Mouse (Mus musculus) bone marrow, adult 2 months (tissue): ENCODE data around the gene Srm. TPM values are rescaled to one million over a fixed set of nuclear protein-coding genes. Genes with fewer than 3 reads are reported as not detected.

ENCODE experiments used
- H3K27ac ChIP-seq: fragments of 200-500 bp; 2 replicates; pipeline ENCODE4 v1.5.1; 2012; ENCODE audit warnings: low read depth, mild to moderate bottlenecking, control low read depth, inconsistent platforms, low read length; ENCODE audit not compliant: control insufficient read depth, poor library complexity, insufficient read depth
- H3K4me1 ChIP-seq: fragments of 200-500 bp; 2 replicates; pipeline ENCODE4 v1.6.1; 2011; ENCODE audit warnings: low read length; ENCODE audit not compliant: control insufficient read depth, insufficient read depth
- H3K4me3 ChIP-seq: fragments of 200-500 bp; replicated peaks from 2 replicates; pipeline ENCODE3; 2011; ENCODE audit warnings: mild to moderate bottlenecking, low read depth, low read length, control low read depth; ENCODE audit not compliant: control insufficient read depth
- CTCF ChIP-seq: fragments of 200-500 bp; IDR thresholded peaks from 2 replicates; pipeline ENCODE4 v1.5.1; 2011; ENCODE audit warnings: low read length, control low read depth; ENCODE audit not compliant: control insufficient read depth, insufficient read depth
- POLR2A ChIP-seq: fragments of 200-500 bp; IDR thresholded peaks from 2 replicates; pipeline ENCODE4 v1.6.1; 2011; ENCODE audit warnings: low read depth, mild to moderate bottlenecking, control low read depth, low read length, borderline replicate concordance; ENCODE audit not compliant: control insufficient read depth
- WGBS: fragments of 180-500 bp; shearing (Covaris S2); methylation state at CpG from one replicate; pipeline ENCODE4 v1.1.7; 2018; 5-methylcytosine and 5-hydroxymethylcytosine counted together
- polyA plus RNA-seq: library from polyadenylated mRNA; stranded (reverse); fragments of >200 nt; gene quantifications from 2 replicates; pipeline ENCODE4 v1.2.4, GENCODE M21; 2011; ENCODE audit warnings: low replicate concordance; ENCODE audit not compliant: missing spikeins, insufficient read depth, insufficient read length

Srm gene
- polyA plus RNA-seq, 1 experiment = 24.6 TPM

GRCm38 (mm10) chr4:148604541-148605165 is 13.3 kb downstream of the Srm start:
- Histone ChIP-seq H3K4me1 (no peaks in the 10 kb centered on the region), H3K4me3 (no peak overlapping the region), H3K27ac (no peak overlapping the region)
- WGBS = 87% methylated on average over 3 of the region's 3 CpGs
- TF ChIP-seq POLR2A = no peak
- peak; percentile 72 for TF ChIP-seq CTCF

- TF ChIP-seq POLR2A (no peak), CTCF (peak; percentile 97)
- H3K27ac ChIP-seq = no peak overlapping the region
- H3K4me3 ChIP-seq = no peak overlapping the region
- no peaks in the 10 kb centered on the region for H3K4me1 ChIP-seq
- whole genome bisulfite sequencing = 5% methylated on average over 5 of the region's 5 CpGs
Measured at GRCm38 (mm10) chr4:148607758-148608157, 16.5 kb downstream of the Srm start.

GRCm38 (mm10) chr4:148609805-148610204 is 18.5 kb downstream of the Srm start:
- Histone ChIP-seq H3K27ac (no peak overlapping the region), H3K4me1 (no peaks in the 10 kb centered on the region), H3K4me3 (no peak overlapping the region)
- 90% methylated on average over 5 of the region's 5 CpGs for WGBS
- TF ChIP-seq POLR2A (no peak), CTCF (no peak)

- Histone ChIP-seq H3K4me1 (no peaks in the 10 kb centered on the region), H3K4me3 (no peak overlapping the region), H3K27ac (no peak overlapping the region)
- TF ChIP-seq POLR2A = no peak
- 38% methylated on average over 5 of the region's 5 CpGs for WGBS
Measured at GRCm38 (mm10) chr4:148610631-148611364, 19.5 kb downstream of the Srm start.

DNA sequence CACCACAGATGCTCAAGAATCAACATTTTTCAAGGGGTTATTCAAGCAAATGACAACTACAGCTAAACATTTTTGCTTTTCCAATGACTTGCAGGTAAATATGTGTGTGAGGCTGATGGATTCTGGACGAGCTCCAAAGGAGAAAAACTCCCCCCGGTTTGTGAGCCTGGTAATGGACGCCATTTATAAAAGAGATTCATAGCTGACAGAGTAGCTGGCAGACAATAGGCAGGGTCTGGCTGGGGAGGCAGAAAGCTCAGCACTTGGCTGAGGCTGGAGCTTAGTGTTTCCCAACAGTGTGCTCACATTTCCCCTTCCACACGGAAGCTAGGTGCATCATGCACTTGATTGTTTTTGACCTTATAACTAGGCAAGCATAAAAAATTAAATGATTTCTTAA is 21.3 kb downstream of the Srm start:
- Histone ChIP-seq H3K4me1 (no peaks in the 10 kb centered on the region), H3K27ac (no peak overlapping the region), H3K4me3 (no peak overlapping the region)
- TF ChIP-seq CTCF (no peak), POLR2A (no peak)
- WGBS = 74% methylated on average over 4 of the region's 4 CpGs

DNA sequence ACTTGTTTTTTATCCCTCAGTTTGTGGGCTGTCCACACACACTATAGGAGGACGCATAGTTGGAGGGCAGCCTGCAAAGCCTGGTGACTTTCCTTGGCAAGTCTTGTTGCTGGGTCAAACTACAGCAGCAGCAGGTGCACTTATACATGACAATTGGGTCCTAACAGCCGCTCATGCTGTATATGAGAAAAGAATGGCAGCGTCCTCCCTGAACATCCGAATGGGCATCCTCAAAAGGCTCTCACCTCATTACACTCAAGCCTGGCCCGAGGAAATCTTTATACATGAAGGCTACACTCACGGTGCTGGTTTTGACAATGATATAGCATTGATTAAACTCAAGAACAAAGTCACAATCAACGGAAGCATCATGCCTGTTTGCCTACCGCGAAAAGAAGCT is 22.4 kb downstream of the Srm start:
- Histone ChIP-seq H3K4me3 (no peak overlapping the region), H3K27ac (no peak overlapping the region), H3K4me1 (no peaks in the 10 kb centered on the region)
- TF ChIP-seq CTCF = no peak
- TF ChIP-seq POLR2A = no peak
- WGBS = 92% methylated on average over 9 of the region's 9 CpGs

DNA sequence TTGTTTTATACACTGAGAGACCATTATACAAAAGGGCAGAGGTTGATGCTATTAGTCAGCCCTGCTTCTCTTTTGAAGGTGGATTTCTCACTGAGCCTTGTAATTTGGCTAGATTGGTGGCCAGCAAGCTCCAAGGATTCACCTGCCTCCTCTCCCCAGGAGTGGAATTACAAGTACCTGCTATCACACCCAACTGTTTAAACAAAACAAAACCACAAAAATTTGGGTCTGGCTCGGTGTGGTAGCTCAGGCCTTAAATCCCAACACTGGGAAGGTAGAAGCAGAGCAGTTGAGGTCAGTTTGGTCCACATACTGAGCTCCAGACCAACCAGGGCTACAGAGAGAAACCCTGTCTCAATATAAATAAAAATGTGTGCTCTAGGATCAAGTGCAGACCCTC is 28.5 kb downstream of the Srm start:
- Histone ChIP-seq H3K4me3 (no peak overlapping the region), H3K27ac (no peak overlapping the region), H3K4me1 (no peaks in the 10 kb centered on the region; the same call in 1 of the 2 replicates)
- WGBS = 82% methylated on average over 1 of the region's 1 CpGs
- TF ChIP-seq CTCF (no peak), POLR2A (no peak)

DNA sequence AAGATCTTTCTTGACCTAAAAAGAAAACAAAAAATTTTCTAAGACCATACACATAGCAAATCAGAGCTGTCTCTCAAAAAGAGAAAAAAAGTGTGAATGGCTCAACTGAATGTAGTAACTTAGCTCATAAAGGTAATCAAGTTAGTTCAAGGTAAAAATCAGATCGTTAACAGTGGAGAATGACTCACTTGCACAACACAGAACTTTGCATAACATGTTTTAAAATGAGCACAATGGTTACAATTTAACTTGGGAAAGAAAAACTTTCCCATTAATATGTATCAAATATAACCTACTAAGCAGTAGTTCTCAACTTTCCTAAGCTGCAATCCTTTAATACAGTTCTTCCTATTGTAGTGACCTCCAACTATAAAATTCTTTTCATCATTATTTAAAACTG is 29.4 kb downstream of the Srm start:
- TF ChIP-seq POLR2A (no peak), CTCF (no peak)
- 75% methylated on average over 1 of the region's 1 CpGs for WGBS
- Histone ChIP-seq H3K27ac (no peak overlapping the region), H3K4me3 (no peak overlapping the region), H3K4me1 (no peaks in the 10 kb centered on the region; the same call in 1 of the 2 replicates)

DNA sequence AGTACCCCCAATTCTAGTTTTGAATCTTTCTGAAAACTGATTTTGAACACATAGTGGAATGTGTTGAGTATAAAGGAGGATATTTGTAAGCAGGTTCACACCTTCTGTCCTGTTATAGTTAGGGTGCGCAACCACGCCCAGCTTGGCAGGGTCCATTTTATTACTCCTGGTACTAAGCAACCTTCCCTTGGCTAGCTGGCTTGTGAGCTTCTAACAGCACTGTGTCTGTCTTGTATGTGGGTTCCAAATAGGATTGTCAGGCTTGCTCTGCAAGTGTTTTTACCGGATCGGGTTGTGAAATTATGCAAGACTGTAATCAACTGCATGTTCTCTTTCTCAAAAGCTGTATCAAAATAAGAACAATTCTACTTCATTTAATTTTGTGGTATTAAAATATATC is 31.2 kb downstream of the Srm start:
- Histone ChIP-seq H3K4me3 (no peak overlapping the region), H3K27ac (no peak overlapping the region), H3K4me1 (no peaks in the 10 kb centered on the region; the same call in 1 of the 2 replicates)
- 73% methylated on average over 4 of the region's 4 CpGs for WGBS
- TF ChIP-seq CTCF (no peak), POLR2A (no peak)
